Mouse (Mus musculus) liver, embryonic 14.5 days (tissue): ENCODE measurements around the gene Csf1. TPM values are rescaled to one million over a fixed set of nuclear protein-coding genes. Genes with fewer than 3 reads are reported as not detected.

Source experiments
- ATAC-seq: fragments of 200-750 bp; cut with Nextera tagmentation; 2 replicates; pipeline ENCODE4 v1.8.0; 2017; ENCODE audit warnings: moderate number of reproducible peaks, mild to moderate bottlenecking, moderate library complexity; ENCODE audit not compliant: insufficient read depth
- DNase-seq, 3 experiments: peaks; one replicate each; pipeline ENCODE4 v3.0.0-alpha.2; 2012 to 2013; ENCODE audit warnings: low read depth in 3 of 3, low spot score in 3 of 3
- H3K27ac ChIP-seq: fragments of 300-500 bp; sonication (generic); 2 replicates; pipeline ENCODE4 v1.5.1; 2014; ENCODE audit warnings: moderate library complexity, mild to moderate bottlenecking, control low read depth, inconsistent platforms
- H3K27me3 ChIP-seq: fragments of 300-500 bp; sonication (generic); 2 replicates; pipeline ENCODE4 v1.6.1; 2014; ENCODE audit warnings: mild to moderate bottlenecking, low read length, moderate library complexity; ENCODE audit not compliant: control insufficient read depth, insufficient read depth
- H3K36me3 ChIP-seq: fragments of 300-500 bp; sonication (generic); replicated peaks from 2 replicates; pipeline ENCODE4 v1.6.1; 2014; ENCODE audit warnings: low read depth; ENCODE audit not compliant: control insufficient read depth, insufficient read depth
- H3K4me1 ChIP-seq, 2 experiments: fragments of 200-500 bp in 1 of 2; fragments of 300-500 bp in 1 of 2; sonication (generic) in 1 of 2; replicated peaks; 2 replicates each; pipeline ENCODE4 v1.6.1; 2012 to 2014; ENCODE audit warnings: antibody characterized with exemption in 1 of 2, inconsistent platforms in 1 of 2, low read length in 1 of 2; ENCODE audit not compliant: control insufficient read depth in 2 of 2, insufficient read depth in 2 of 2
- H3K4me2 ChIP-seq: fragments of 300-500 bp; sonication (generic); 2 replicates; pipeline ENCODE4 v1.6.1; 2014; ENCODE audit warnings: low read depth, mild to moderate bottlenecking, control low read depth, moderate library complexity
- H3K4me3 ChIP-seq, 2 experiments: fragments of 200-500 bp in 1 of 2; fragments of 300-500 bp in 1 of 2; sonication (generic) in 1 of 2; 2 replicates each; pipeline ENCODE4 v1.5.1; 2012 to 2014; ENCODE audit warnings: low read depth in 2 of 2, low read length in 2 of 2, mild to moderate bottlenecking in 2 of 2, control low read depth in 1 of 2, inconsistent platforms in 1 of 2, moderate library complexity in 1 of 2; ENCODE audit not compliant: insufficient read depth in 1 of 2
- H3K9ac ChIP-seq: fragments of 300-500 bp; sonication (generic); replicated peaks from 2 replicates; pipeline ENCODE4 v1.6.1; 2014; ENCODE audit warnings: mild to moderate bottlenecking, control low read depth, moderate library complexity
- H3K9me3 ChIP-seq: fragments of 300-500 bp; sonication (generic); 2 replicates; pipeline ENCODE4 v1.6.1; 2016; ENCODE audit warnings: low read length, mixed read lengths; ENCODE audit not compliant: control insufficient read depth
- CTCF ChIP-seq: IDR thresholded peaks from 2 replicates; pipeline ENCODE4 v1.5.1; 2016; ENCODE audit warnings: antibody characterized with exemption, low read depth, control low read depth
- EP300 ChIP-seq: IDR thresholded peaks from 2 replicates; pipeline ENCODE4 v1.6.1; 2016; ENCODE audit warnings: antibody characterized with exemption, low read depth
- WGBS: fragments of 180-500 bp; shearing (Covaris S2); extraction: QIAGEN DNeasy Blood & Tissue Kit; methylation state at CpG from one replicate; pipeline ENCODE4 v1.1.7; 2014; ENCODE audit not compliant: insufficient replicate concordance; 5-methylcytosine and 5-hydroxymethylcytosine counted together
- polyA plus RNA-seq, 2 experiments: library from polyadenylated mRNA; depleted of rRNA in 1 of 2; stranded (reverse) in 1 of 2; unstranded in 1 of 2; fragments of >200 nt; fragmentation: Nextera tagmentation in 1 of 2; extraction: Ambion mirVana in 1 of 2; gene quantifications; 2 replicates each; pipeline versions ENCODE4 v1.2.1 to v1.2.3; 2012 to 2014

Gene Csf1
- polyA plus RNA-seq, 2 experiments = 4.4 to 5.9 TPM

GRCm38 (mm10) chr3:107701767-107702394 lies 58.4 kb downstream of the Csf1 start:
- Histone ChIP-seq H3K27ac (no peak overlapping the region), H3K27me3 (no peaks in the 10 kb centered on the region), H3K4me1 (peaks cover 0 to 7% of the 10 kb centered on the region in 2 experiments; a peak in 1 of 4 replicates), H3K36me3 (no peaks in the 10 kb centered on the region), H3K9ac (no peak overlapping the region), H3K9me3 (no peaks in the 10 kb centered on the region), H3K4me2 (no peak overlapping the region), H3K4me3 (no peak overlapping the region)
- DNase-seq (no peak), ATAC-seq (no peak)
- TF ChIP-seq CTCF = no peak
- TF ChIP-seq EP300 = no peak
- 62% methylated on average over 1 of the region's 1 CpGs for WGBS

GRCm38 (mm10) chr3:107700625-107701024 lies 59.6 kb downstream of the Csf1 start:
- WGBS = 66% methylated on average over 2 of the region's 2 CpGs
- Histone ChIP-seq H3K4me3 (no peak overlapping the region), H3K36me3 (no peaks in the 10 kb centered on the region), H3K4me2 (no peak overlapping the region), H3K27me3 (no peaks in the 10 kb centered on the region), H3K9me3 (no peaks in the 10 kb centered on the region), H3K27ac (no peak overlapping the region), H3K4me1 (peaks cover 0 to 7% of the 10 kb centered on the region in 2 experiments; a peak in 1 of 4 replicates), H3K9ac (no peak overlapping the region)
- TF ChIP-seq CTCF = no peak
- TF ChIP-seq EP300 = no peak
- no peak for DNase-seq
- ATAC-seq = no peak

- Histone ChIP-seq H3K27me3 (no peaks in the 10 kb centered on the region), H3K9me3 (no peaks in the 10 kb centered on the region), H3K4me1 (peaks cover 8 to 16% of the 10 kb centered on the region in 2 experiments), H3K9ac (no peak overlapping the region; the same call in 1 of the 2 replicates), H3K4me3 (peak overlapping the region; percentile 31 to 96), H3K36me3 (no peaks in the 10 kb centered on the region), H3K4me2 (peak overlapping the region; percentile 98), H3K27ac (no peak overlapping the region)
- TF ChIP-seq CTCF = no peak
- TF ChIP-seq EP300 = no peak
- ATAC-seq (peak; percentile 48), DNase-seq (peak in 2 of 3 experiments; percentile 31 to 33)
- WGBS = 41% methylated on average over 3 of the region's 3 CpGs
Measured at GRCm38 (mm10) chr3:107696910-107697309, 63.4 kb downstream of the Csf1 start.

- Histone ChIP-seq H3K4me1 (peaks cover 8 to 16% of the 10 kb centered on the region in 2 experiments), H3K9me3 (no peaks in the 10 kb centered on the region), H3K36me3 (no peaks in the 10 kb centered on the region), H3K4me3 (peak within 1 kb of the TSS; percentile 94 to 96), H3K27me3 (no peaks in the 10 kb centered on the region), H3K4me2 (peak within 1 kb of the TSS; percentile 98), H3K27ac (peak within 1 kb of the TSS; percentile 52), H3K9ac (peak within 1 kb of the TSS; percentile 94)
- under 1% methylated on average over 93 of the region's 93 CpGs for WGBS
- DNase-seq (peak; percentile 93 to 94 (median 93)), ATAC-seq (peak; percentile 94)
- TF ChIP-seq CTCF (peak; percentile 96), EP300 (no peak)
Measured at GRCm38 (mm10) chr3:107695948-107696881, 64.1 kb downstream of the Csf1 start, which contains the start of gene Ahcyl1. Ahcyl1 (minus strand) TSS chr3:107696560.
